Mouse (Mus musculus) neural tube, embryonic 12.5 days (tissue): Measurements from ENCODE around the gene Abcb9. TPM values are rescaled to one million over a fixed set of nuclear protein-coding genes. Genes with fewer than 3 reads are reported as not detected.

Experiments
- ATAC-seq: fragments of 200-750 bp; cut with Nextera tagmentation; 2 replicates; pipeline ENCODE4 v1.8.0; 2017; ENCODE audit warnings: low read depth, mild to moderate bottlenecking, moderate TSS enrichment, moderate library complexity; ENCODE audit not compliant: low FRiP score
- H3K27ac ChIP-seq: fragments of 300-500 bp; sonication (generic); 2 replicates; pipeline ENCODE4 v1.5.1; 2016
- H3K27me3 ChIP-seq: fragments of 300-500 bp; sonication (generic); replicated peaks from 2 replicates; pipeline ENCODE4 v1.6.1; 2016; ENCODE audit warnings: mild to moderate bottlenecking
- H3K36me3 ChIP-seq: fragments of 300-500 bp; sonication (generic); 2 replicates; pipeline ENCODE4 v1.6.1; 2016; ENCODE audit warnings: mild to moderate bottlenecking
- H3K4me1 ChIP-seq: fragments of 300-500 bp; sonication (generic); 2 replicates; pipeline ENCODE4 v1.6.1; 2016
- H3K4me2 ChIP-seq: fragments of 300-500 bp; sonication (generic); replicated peaks from 2 replicates; pipeline ENCODE4 v1.6.1; 2016; ENCODE audit warnings: mild to moderate bottlenecking
- H3K4me3 ChIP-seq: fragments of 300-500 bp; sonication (generic); 2 replicates; pipeline ENCODE4 v1.5.1; 2016
- H3K9ac ChIP-seq: fragments of 300-500 bp; sonication (generic); 2 replicates; pipeline ENCODE4 v1.6.1; 2016; ENCODE audit warnings: mild to moderate bottlenecking
- H3K9me3 ChIP-seq: fragments of 300-500 bp; sonication (generic); 2 replicates; pipeline ENCODE4 v1.6.1; 2016; ENCODE audit warnings: mild to moderate bottlenecking
- WGBS: fragments of 180-500 bp; shearing (Covaris S2); methylation state at CpG from one replicate; pipeline ENCODE4 v1.1.7; 2016; 5-methylcytosine and 5-hydroxymethylcytosine counted together
- polyA plus RNA-seq: library from polyadenylated mRNA; unstranded; fragments of >200 nt; fragmentation: Nextera tagmentation; extraction: Ambion mirVana; gene quantifications from 2 replicates; pipeline ENCODE4 v1.2.1, GENCODE M21; 2016

Gene Abcb9
- polyA plus RNA-seq, 1 experiment from 2014 or later, result 4.7 TPM

DNA sequence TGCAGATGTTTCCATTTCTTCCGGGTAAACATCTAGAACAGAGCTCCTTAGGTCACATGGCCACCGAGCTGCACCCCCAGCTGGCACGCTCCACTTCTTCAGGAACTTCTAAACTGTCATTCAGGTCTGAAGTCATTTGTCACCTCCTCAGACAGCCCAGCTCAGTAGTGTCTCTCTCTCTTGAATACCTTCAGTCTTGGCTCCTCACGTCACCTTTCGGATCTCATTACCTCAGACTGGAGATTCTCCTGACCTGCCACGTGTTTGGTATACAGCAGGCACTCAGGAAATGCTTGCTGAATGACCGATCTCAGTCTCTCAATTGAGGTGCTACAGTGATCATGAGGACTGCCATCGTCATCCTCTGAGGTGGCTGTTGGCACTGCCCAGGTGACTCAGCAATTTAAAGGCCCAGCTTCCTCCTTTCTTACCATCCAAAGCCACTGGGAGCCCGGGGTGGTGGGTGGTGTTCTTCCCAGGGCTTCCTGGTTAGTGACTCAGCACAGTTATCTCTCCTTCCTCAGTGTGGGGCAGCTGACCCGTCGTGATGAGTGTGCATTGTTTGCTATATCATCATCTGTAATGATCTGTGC lies 43.6 kb downstream of the Abcb9 start:
- ATAC-seq, result no peak
- no peaks in the 10 kb centered on the region for H3K36me3 ChIP-seq
- 84% methylated on average over 11 of the region's 11 CpGs for WGBS
- H3K9ac ChIP-seq, result no peak overlapping the region
- peaks cover 15% of the 10 kb centered on the region; the same call in 1 of the 2 replicates for H3K4me1 ChIP-seq
- no peak overlapping the region for H3K27ac ChIP-seq
- no peak overlapping the region for H3K4me3 ChIP-seq
- H3K4me2 ChIP-seq, result no peak overlapping the region
- no peaks in the 10 kb centered on the region; the same call in 1 of the 2 replicates for H3K9me3 ChIP-seq
- H3K27me3 ChIP-seq, result no peaks in the 10 kb centered on the region

DNA sequence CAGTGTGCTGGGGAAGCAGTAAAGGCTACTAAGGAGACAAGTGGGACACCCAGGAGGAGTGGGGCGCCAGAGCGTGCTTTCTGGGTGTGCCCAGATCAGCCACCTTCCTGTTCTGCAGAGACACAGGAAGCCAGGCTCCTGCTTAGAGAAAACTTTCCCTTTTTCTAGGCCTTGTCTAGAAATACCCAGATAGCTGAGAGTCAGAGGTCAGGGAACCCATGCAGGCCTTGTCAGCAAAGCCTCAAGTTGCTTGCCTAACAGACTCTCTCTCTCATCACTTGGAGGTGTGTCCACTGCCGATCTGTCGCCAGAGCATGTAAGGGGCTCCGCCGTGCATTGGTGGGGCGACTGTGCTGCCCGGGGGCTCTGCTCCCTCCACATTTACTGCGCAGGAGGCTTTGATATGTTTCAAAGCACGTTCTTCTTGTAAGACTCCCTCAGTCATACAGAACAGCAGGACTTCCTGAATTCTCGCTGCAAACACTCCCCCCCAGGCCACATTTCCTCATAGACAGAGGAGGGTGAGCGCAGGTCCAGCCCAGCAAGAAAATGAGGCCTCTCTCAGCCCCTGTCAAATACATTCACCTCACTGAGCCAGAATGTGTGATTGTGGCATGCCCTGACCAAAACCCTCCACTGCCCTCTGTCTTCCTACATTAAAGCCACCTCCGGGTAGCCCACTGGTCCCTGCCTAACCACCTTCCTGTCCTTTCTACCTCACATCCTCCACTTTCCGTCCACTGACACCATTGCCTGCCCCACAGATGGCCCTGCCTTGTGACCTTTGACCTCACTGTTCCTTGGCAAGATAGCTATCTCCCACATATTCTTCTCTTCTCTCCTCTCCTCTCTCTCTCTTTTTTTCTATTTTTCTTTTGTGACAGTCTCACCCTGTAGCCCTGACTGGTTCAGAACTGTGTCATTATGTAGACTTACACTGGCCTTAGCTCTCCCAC lies 45.2 kb downstream of the Abcb9 start:
- no peak overlapping the region for H3K4me2 ChIP-seq
- H3K9me3 ChIP-seq, result no peaks in the 10 kb centered on the region
- no peaks in the 10 kb centered on the region for H3K27me3 ChIP-seq
- no peak for ATAC-seq
- H3K4me3 ChIP-seq, result no peak overlapping the region
- H3K4me1 ChIP-seq, result peaks cover 19% of the 10 kb centered on the region
- no peak overlapping the region for H3K27ac ChIP-seq
- 65% methylated on average over 14 of the region's 14 CpGs for WGBS
- no peaks in the 10 kb centered on the region for H3K36me3 ChIP-seq
- H3K9ac ChIP-seq, result no peak overlapping the region

DNA sequence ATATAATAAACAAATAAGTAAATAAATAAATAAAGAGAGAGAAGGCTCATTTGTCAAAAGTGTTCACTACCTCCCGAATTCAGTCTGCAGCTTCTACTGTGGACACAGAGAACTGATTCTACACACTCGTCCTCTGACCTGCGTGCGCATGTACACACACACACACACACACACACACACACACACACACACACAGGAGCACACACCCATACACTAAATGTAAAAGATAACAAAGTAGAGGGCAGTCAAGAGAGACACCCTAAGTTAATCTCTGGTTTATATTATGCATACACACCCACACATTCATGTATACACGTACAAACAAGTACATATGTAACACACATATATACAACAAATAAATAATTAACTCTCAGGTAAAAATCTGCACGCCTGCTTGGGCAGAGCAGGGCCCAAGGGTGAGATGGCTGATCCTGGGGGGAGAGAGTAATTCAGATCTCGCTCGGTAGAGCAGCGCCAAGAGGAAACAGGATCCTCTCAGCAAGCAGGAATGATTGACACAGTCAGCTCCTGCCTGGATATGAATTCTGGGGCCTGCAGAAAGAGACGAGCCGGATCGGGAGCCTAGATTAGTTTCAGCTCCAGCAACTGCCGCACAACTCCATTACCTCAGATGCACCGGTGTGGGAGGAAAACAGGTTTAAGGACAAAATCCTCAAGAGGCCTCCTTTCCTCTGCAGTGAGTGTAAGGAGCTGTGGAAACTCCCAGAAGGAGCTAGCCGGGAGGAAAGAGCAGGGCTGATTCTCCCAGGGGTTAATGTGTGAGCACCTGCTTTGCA lies 46.2 kb downstream of the Abcb9 start:
- Histone ChIP-seq H3K36me3 (no peaks in the 10 kb centered on the region), H3K4me2 (no peak overlapping the region), H3K27ac (no peak overlapping the region), H3K9me3 (no peaks in the 10 kb centered on the region), H3K9ac (no peak overlapping the region), H3K4me3 (no peak overlapping the region), H3K27me3 (no peaks in the 10 kb centered on the region), H3K4me1 (peaks cover 21% of the 10 kb centered on the region)
- ATAC-seq, result no peak
- 85% methylated on average over 15 of the region's 15 CpGs for WGBS

DNA sequence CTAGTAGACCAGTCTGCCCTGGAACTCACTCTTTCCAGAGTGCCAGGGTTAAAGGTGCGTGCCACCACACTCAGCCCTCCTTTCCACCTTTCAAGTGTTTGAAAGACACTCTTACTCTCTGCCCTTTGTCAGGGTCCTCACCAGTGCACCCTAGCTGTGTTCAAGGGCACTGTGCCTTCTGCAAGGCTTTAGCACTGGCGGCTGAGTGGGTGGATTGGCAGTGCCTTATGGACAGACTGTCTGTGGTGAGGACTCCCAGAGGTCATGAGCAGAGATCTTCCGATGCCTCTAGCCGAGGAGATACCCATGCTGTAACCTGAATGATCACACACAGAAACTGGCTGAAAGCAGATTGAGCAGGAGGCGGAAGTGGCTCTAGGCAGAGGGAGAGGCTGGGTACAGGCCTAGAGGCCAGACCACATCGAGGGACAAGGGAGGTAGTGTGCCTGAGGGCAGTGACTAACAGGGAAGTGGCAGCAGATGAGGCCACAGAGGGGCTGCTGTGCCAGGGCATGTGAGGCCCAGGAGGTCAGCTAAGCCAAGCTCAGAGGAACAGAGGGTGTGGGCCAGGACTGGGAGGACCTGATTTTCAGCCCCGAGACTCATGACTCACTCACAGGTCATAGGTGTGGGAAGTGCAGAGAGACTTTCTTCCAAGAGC lies 48.7 kb downstream of the Abcb9 start:
- Histone ChIP-seq H3K4me1 (peaks cover 28% of the 10 kb centered on the region), H3K9ac (no peak overlapping the region), H3K4me3 (no peak overlapping the region), H3K27me3 (no peaks in the 10 kb centered on the region), H3K9me3 (no peaks in the 10 kb centered on the region), H3K36me3 (no peaks in the 10 kb centered on the region), H3K4me2 (no peak overlapping the region), H3K27ac (no peak overlapping the region)
- 83% methylated on average over 7 of the region's 7 CpGs for WGBS
- no peak for ATAC-seq

DNA sequence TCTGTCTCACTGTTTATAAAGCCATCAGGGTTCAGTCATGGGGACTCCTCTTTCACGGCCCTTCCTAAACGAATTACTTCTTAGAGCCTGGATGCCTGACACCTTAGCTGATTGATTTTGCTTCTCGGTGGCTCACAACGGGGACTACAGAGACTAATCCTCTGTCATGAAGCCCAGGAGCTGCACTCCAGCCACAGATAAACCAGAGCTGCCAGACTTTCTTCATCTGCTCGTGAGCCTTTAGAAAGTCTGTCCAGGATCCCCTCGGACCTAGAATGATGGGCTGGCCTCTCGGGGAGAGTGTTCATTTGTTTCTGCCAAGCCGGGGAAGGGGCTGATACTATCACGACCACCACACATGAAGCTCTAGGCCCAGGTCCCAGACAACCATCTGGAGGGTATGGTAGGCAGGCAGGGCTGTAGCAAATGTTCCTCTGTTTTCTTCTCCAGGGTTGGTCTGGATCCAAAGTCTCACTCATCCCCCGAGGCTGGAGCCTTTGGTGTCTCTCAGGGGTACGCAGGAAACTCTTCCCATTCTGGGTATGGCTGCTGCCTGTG lies 50.1 kb downstream of the Abcb9 start:
- no peaks in the 10 kb centered on the region for H3K9me3 ChIP-seq
- 42% methylated on average over 11 of the region's 11 CpGs for WGBS
- no peaks in the 10 kb centered on the region for H3K27me3 ChIP-seq
- no peak overlapping the region for H3K4me2 ChIP-seq
- peaks cover 24% of the 10 kb centered on the region for H3K4me1 ChIP-seq
- H3K27ac ChIP-seq, result peak overlapping the region; percentile 33; the same call in 1 of the 2 replicates
- no peak overlapping the region for H3K4me3 ChIP-seq
- no peak for ATAC-seq
- H3K36me3 ChIP-seq, result no peaks in the 10 kb centered on the region
- no peak overlapping the region for H3K9ac ChIP-seq

DNA sequence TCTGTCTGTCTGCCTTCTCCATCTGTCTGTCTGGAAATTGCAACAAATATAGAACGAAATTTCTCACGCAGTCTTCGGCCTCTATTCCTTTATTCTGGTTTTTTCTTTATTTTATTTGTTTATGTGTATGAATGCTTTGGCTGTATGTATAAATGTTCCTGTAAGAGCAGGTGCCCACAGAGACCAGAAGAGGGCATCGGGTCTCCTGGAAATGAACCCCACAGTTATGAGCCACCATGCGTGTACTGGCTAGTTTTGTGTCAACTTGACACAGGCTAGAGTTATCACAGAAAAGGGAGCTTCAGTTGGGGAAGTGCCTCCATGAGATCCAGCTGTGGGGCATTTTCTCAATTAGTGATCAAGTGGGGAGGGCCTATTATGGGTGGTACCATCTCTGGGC lies 51.6 kb downstream of the Abcb9 start:
- ATAC-seq, result no peak
- WGBS, result 85% methylated on average over 5 of the region's 5 CpGs
- Histone ChIP-seq H3K27ac (peak overlapping the region; percentile 22; the same call in 1 of the 2 replicates), H3K36me3 (no peaks in the 10 kb centered on the region), H3K9me3 (no peaks in the 10 kb centered on the region), H3K27me3 (no peaks in the 10 kb centered on the region), H3K4me1 (peaks cover 15% of the 10 kb centered on the region; the same call in 1 of the 2 replicates), H3K4me2 (no peak overlapping the region), H3K9ac (no peak overlapping the region), H3K4me3 (no peak overlapping the region)

DNA sequence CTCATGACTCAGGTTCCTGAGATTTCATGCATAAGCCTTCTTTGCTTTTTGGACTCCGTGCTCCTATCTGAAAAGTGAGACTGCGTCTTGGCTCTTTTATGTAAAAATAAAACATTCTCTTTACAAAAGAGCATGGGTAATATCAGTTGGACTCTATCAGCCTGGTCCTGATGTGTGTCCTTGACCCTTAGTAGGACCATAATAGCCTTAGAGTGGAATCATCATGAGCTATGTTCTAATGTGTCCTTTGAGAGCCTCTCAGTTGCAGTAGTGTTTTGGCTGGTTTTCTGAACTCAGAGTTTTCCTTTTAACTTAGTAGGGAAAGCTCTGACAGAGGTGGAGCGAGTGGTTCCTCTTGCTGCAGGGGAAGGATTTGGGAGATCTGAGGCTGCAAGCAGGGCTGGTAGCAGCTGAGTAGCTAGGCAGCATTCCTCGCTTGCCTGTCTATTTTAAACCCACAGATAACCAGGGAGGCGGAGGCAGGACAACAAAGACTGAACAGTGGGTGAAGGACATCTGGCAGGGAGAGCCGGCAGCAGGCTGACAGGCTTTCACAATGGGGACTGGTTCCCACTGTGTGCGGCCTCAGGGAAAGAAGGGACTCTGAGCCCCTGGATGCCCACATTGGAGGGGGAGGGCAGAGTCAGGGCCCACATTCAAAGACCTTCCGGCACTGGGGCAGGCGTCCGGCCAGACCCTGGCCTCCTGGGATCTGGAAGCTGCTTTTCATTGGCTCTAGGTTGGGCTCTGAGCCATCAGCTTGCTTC lies 52.2 kb downstream of the Abcb9 start:
- H3K4me2 ChIP-seq, result no peak overlapping the region
- no peak overlapping the region for H3K9ac ChIP-seq
- no peak overlapping the region for H3K4me3 ChIP-seq
- H3K4me1 ChIP-seq, result peaks cover 15% of the 10 kb centered on the region; the same call in 1 of the 2 replicates
- peak overlapping the region; percentile 22 for H3K27ac ChIP-seq
- ATAC-seq, result peak; percentile 87
- H3K27me3 ChIP-seq, result no peaks in the 10 kb centered on the region
- no peaks in the 10 kb centered on the region for H3K9me3 ChIP-seq
- WGBS, result 28% methylated on average over 10 of the region's 10 CpGs
- no peaks in the 10 kb centered on the region for H3K36me3 ChIP-seq

DNA sequence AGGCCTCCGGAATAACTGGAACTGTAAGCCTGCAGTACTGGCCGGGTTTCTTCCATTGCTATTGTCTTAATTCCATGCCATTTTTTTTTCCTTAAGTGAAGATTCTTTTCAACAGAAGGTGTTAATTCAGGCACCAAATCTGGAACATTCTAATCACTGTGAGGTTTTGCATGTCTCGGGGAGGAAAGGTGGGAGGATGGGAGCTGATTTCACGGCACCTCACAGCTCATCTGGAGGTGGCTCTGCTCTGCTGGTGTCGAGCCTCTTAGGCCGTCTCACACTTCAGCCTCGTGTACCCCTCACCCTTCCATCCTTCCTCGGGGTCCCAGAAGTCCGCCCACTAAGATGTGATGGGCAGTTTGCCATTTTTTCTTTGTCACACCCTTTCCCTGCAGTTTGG lies 54.5 kb downstream of the Abcb9 start:
- H3K4me2 ChIP-seq, result no peak overlapping the region
- no peaks in the 10 kb centered on the region for H3K9me3 ChIP-seq
- no peaks in the 10 kb centered on the region for H3K36me3 ChIP-seq
- no peak overlapping the region for H3K9ac ChIP-seq
- no peaks in the 10 kb centered on the region for H3K27me3 ChIP-seq
- ATAC-seq, result no peak
- H3K27ac ChIP-seq, result no peak overlapping the region
- H3K4me1 ChIP-seq, result peaks cover 23% of the 10 kb centered on the region
- 80% methylated on average over 9 of the region's 9 CpGs for WGBS
- H3K4me3 ChIP-seq, result no peak overlapping the region

DNA sequence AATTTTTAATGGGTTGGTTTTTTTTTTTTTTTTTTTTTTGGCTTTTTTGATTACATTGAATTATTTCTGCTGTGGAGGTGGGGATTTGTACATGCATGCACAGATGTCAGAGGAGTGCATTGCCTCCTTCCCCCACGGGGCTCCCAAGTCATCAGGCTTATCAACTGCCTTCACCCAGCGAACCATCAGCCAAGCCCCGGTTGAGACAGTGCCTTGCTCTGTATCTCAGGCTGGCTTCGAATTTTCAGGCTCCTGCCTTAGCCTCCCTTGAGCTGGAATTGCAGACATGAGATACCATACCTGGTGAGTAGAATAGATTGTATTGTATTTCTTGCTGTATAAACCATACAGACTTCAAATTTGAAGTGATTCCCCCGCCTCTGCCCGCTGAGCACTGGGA lies 56.0 kb downstream of the Abcb9 start:
- Histone ChIP-seq H3K9me3 (no peaks in the 10 kb centered on the region), H3K4me1 (peaks cover 17% of the 10 kb centered on the region), H3K27me3 (no peaks in the 10 kb centered on the region), H3K9ac (no peak overlapping the region), H3K27ac (no peak overlapping the region), H3K4me3 (no peak overlapping the region), H3K4me2 (no peak overlapping the region), H3K36me3 (no peaks in the 10 kb centered on the region)
- WGBS, result 86% methylated on average over 6 of the region's 6 CpGs
- ATAC-seq, result no peak

DNA sequence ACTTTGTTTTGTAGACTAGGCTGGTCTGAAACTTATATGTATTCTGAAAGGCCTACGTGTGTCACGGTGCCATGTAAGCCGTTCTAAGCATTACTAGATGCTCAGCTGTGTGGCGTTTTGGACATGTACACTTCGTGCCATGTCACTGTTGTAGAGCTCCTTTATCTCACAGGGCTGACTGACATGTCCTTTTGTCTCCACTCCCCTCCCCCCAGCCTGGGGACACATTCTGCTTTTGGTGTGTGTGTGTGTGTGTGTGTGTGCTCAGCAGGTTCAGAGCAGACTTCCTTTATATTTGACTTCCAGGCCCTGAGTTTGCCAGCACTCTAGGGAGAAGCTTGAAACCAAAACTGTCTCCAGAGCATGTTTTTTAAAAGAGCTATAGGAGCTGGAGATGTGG lies 58.8 kb downstream of the Abcb9 start:
- WGBS, result 49% methylated on average over 5 of the region's 5 CpGs
- no peak overlapping the region for H3K9ac ChIP-seq

DNA sequence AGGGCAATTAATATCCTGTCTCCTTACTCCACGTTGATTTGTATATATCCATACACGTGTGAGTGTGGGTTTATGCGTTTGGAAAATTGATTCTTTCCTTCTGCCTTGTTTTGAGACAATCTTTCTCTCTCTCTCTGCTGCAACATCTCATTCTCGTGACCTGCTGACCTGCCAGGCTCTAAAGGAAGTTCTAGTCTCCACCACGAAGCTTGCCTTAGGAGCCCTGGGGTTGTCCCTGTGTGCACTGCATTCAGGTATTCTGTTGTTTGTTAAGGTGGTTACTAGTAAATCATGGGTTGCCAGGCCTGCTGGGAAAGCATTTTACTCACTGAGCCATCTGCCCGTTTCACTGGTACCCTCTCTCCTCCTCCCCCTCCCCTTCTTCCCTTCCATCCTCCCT lies 59.3 kb downstream of the Abcb9 start:
- peaks cover 11% of the 10 kb centered on the region for H3K4me1 ChIP-seq
- no peaks in the 10 kb centered on the region for H3K27me3 ChIP-seq
- 33% methylated on average over 6 of the region's 6 CpGs for WGBS
- no peak for ATAC-seq
- no peaks in the 10 kb centered on the region for H3K36me3 ChIP-seq
- no peak overlapping the region for H3K27ac ChIP-seq
- H3K9me3 ChIP-seq, result no peaks in the 10 kb centered on the region
- H3K4me3 ChIP-seq, result no peak overlapping the region
- H3K9ac ChIP-seq, result no peak overlapping the region
- H3K4me2 ChIP-seq, result no peak overlapping the region

More for the DNA sequence above, 58.8 kb downstream of the Abcb9 start:
- H3K9me3 ChIP-seq, result no peaks in the 10 kb centered on the region
- H3K4me1 ChIP-seq, result peaks cover 11% of the 10 kb centered on the region
- H3K27me3 ChIP-seq, result no peaks in the 10 kb centered on the region
- no peak overlapping the region for H3K4me2 ChIP-seq
- 0 out of 2 replicates have a peak overlapping the region, but pooled peaks have one; percentile 4 for H3K27ac ChIP-seq
- ATAC-seq, result no peak
- no peak overlapping the region for H3K4me3 ChIP-seq
- H3K36me3 ChIP-seq, result no peaks in the 10 kb centered on the region
